Mouse (Mus musculus) lung, postnatal 0 days (tissue): Measurements from ENCODE around the gene Gpx1. TPM values are rescaled to one million over a fixed set of nuclear protein-coding genes. Genes with fewer than 3 reads are reported as not detected.
A peak's percentile ranks its signal among the peaks of the same experiment; 100 is the strongest.

Experiments
- ATAC-seq: fragments of 200-750 bp; cut with Nextera tagmentation; 2 replicates; pipeline ENCODE4 v1.8.0; 2017; ENCODE audit warnings: moderate library complexity
- DNase-seq: peaks from one replicate; pipeline ENCODE4 v3.0.0-alpha.2; 2016; ENCODE audit warnings: low spot score
- H3K27ac ChIP-seq: fragments of 300-500 bp; sonication (generic); 2 replicates; pipeline ENCODE4 v1.5.1; 2014; ENCODE audit warnings: antibody characterized with exemption, mild to moderate bottlenecking, low read length, mixed read lengths
- H3K27me3 ChIP-seq: fragments of 300-500 bp; sonication (generic); replicated peaks from 2 replicates; pipeline ENCODE4 v1.6.1; 2014; ENCODE audit warnings: low read length, mixed read lengths; ENCODE audit not compliant: insufficient read depth
- H3K36me3 ChIP-seq: fragments of 300-500 bp; sonication (generic); 2 replicates; pipeline ENCODE4 v1.6.1; 2014; ENCODE audit warnings: low read length, mixed read lengths; ENCODE audit not compliant: insufficient read depth
- H3K4me1 ChIP-seq: fragments of 300-500 bp; sonication (generic); 2 replicates; pipeline ENCODE4 v1.6.1; 2014; ENCODE audit warnings: antibody characterized with exemption, low read depth, low read length, mixed read lengths; ENCODE audit not compliant: insufficient read depth
- H3K4me2 ChIP-seq: fragments of 300-500 bp; sonication (generic); replicated peaks from 2 replicates; pipeline ENCODE4 v1.6.1; 2014; ENCODE audit warnings: low read depth, mild to moderate bottlenecking, low read length, moderate library complexity, mixed read lengths
- H3K4me3 ChIP-seq: fragments of 300-500 bp; sonication (generic); 2 replicates; pipeline ENCODE4 v1.5.1; 2014; ENCODE audit warnings: low read depth, low read length
- H3K9ac ChIP-seq: fragments of 300-500 bp; sonication (generic); replicated peaks from 2 replicates; pipeline ENCODE4 v1.6.1; 2014; ENCODE audit warnings: low read depth, mild to moderate bottlenecking
- H3K9me3 ChIP-seq: fragments of 300-500 bp; sonication (generic); 2 replicates; pipeline ENCODE4 v1.6.1; 2016; ENCODE audit warnings: low read length, mixed read lengths
- CTCF ChIP-seq: IDR thresholded peaks from 2 replicates; pipeline ENCODE4 v1.5.1; 2016; ENCODE audit warnings: antibody characterized with exemption, mild to moderate bottlenecking
- EP300 ChIP-seq: IDR thresholded peaks from 2 replicates; pipeline ENCODE4 v1.6.1; 2016; ENCODE audit warnings: antibody characterized with exemption, mild to moderate bottlenecking, control low read depth
- whole genome bisulfite sequencing: fragments of 180-500 bp; shearing (Covaris S2); extraction: QIAGEN DNeasy Blood & Tissue Kit; methylation state at CpG from one replicate; pipeline ENCODE4 v1.1.7; 2014; 5-methylcytosine and 5-hydroxymethylcytosine counted together
- polyA plus RNA-seq: library from polyadenylated mRNA; unstranded; fragments of >200 nt; fragmentation: Nextera tagmentation; extraction: Ambion mirVana; gene quantifications from 2 replicates; pipeline ENCODE4 v1.2.1, GENCODE M21; 2015

The Gpx1 gene
- polyA plus RNA-seq, 1 experiment from 2014 or later: 1,509 TPM

GRCm38 (mm10) chr9:108301853-108302252 is 36.9 kb upstream of the Gpx1 start:
- Histone ChIP-seq H3K4me2 (no peak overlapping the region), H3K4me3 (no peak overlapping the region), H3K9me3 (no peaks in the 10 kb centered on the region), H3K27me3 (no peaks in the 10 kb centered on the region), H3K4me1 (peaks cover 17% of the 10 kb centered on the region), H3K27ac (peak overlapping the region; percentile 81), H3K36me3 (peaks cover 10% of the 10 kb centered on the region; the same call in 1 of the 2 replicates), H3K9ac (no peak overlapping the region)
- peak; percentile 89 for DNase-seq
- TF ChIP-seq EP300 (peak; percentile 73), CTCF (no peak)
- WGBS: 45% methylated on average over 3 of the region's 3 CpGs
- no peak for ATAC-seq

DNA sequence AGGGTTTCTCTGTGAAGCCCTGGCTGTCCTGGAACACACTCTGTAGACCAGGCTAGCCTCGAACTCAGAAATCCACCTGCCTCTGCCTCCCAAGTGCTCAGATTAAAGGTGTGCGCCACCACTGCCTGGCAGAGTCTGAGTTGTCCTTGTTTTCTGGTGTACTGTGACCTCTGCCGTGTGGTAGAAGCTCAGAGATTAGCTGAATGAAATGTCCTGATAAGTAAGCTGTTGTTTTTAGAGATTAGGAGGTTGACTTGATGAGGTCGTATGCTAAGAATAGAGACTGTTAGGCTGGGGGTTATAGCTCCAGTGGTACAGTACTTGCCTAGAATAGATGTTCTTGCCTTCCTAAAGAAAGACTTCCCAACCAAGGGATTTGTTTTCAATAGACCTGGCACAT is 34.0 kb upstream of the Gpx1 start:
- peak overlapping the region; percentile 79 for H3K4me3 ChIP-seq
- TF ChIP-seq EP300 (no peak), CTCF (no peak)
- WGBS: 68% methylated on average over 4 of the region's 4 CpGs
- H3K4me1 ChIP-seq: peaks cover 17% of the 10 kb centered on the region
- ATAC-seq: no peak
- DNase-seq: peak; percentile 32
- peak overlapping the region; percentile 96; the same call in 1 of the 2 replicates for H3K27ac ChIP-seq
- peak overlapping the region; percentile 73 for H3K4me2 ChIP-seq
- no peaks in the 10 kb centered on the region for H3K9me3 ChIP-seq
- peaks cover 10% of the 10 kb centered on the region; the same call in 1 of the 2 replicates for H3K36me3 ChIP-seq
- H3K27me3 ChIP-seq: no peaks in the 10 kb centered on the region
- H3K9ac ChIP-seq: peak overlapping the region; percentile 96; the same call in 1 of the 2 replicates

- ATAC-seq: no peak
- H3K9ac ChIP-seq: peak overlapping the region; percentile 96
- peaks cover 20% of the 10 kb centered on the region for H3K4me1 ChIP-seq
- TF ChIP-seq CTCF (no peak), EP300 (no peak)
- H3K27ac ChIP-seq: peak overlapping the region; percentile 96
- no peaks in the 10 kb centered on the region for H3K9me3 ChIP-seq
- peaks cover 10% of the 10 kb centered on the region; the same call in 1 of the 2 replicates for H3K36me3 ChIP-seq
- no peaks in the 10 kb centered on the region for H3K27me3 ChIP-seq
- DNase-seq: peak; percentile 17
- WGBS: 0% methylated on average over 1 of the region's 1 CpGs
- H3K4me2 ChIP-seq: peak overlapping the region; percentile 73
- peak overlapping the region; percentile 79 for H3K4me3 ChIP-seq
Observed at GRCm38 (mm10) chr9:108305170-108305569, 33.5 kb upstream of the Gpx1 start.

DNA sequence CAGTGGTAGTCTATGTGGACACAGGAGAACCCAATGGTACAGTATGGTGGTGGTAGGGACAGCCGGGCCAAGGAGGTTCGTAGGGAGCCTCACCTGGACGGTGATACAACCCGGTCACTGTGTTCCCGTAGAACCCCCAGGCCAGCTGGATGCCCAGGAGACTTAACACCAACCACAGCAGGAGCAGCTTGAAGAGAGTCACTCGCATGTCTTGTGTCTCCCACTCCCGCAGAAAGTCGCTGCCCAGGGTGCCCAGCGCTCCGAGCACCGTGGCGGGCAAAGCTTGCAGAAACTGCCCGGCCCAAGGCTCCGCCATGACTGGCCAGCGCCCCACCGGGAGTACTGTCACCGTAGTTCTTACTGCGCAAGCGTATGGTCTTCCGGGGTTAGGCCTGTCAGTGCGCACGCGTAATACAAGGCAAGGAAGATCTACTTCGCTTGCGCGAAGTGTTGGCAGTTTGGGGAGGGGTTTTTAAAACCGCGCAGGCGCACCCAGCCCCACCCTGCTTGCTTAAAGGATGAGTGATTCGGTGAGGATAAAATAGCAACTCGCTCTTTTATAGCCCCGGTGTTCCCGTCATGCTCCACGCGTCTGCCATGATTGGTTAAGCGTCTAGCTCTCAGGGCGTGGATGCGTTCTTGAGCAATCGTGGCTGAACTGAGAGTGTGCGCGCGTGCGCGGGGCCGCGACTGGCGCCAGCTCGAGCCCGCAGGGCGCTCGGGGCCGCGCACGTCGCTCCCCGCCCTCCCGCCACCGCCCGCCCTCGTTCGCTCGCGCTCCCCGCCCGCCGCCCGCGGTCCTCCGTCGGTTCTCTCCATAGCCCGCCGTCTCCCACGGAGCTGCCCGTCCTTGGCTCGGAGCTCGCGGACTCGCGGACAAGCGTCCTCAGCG is 32.8 kb upstream of the Gpx1 start, which contains the start of the genes Rhoa and Tcta:
TSS of gene Rhoa (plus strand) at position 501 of the 892 bp plus-strand sequence.
TSS of gene Tcta (minus strand) at position 532 of the 892 bp plus-strand sequence.
- Histone ChIP-seq H3K4me1 (peaks cover 24% of the 10 kb centered on the region), H3K4me3 (peak within 1 kb of the TSS; percentile 99), H3K36me3 (peaks cover 10% of the 10 kb centered on the region; the same call in 1 of the 2 replicates), H3K4me2 (peak within 1 kb of the TSS; percentile 73), H3K27ac (peak within 1 kb of the TSS; percentile 100), H3K9me3 (no peaks in the 10 kb centered on the region), H3K27me3 (no peaks in the 10 kb centered on the region), H3K9ac (peak within 1 kb of the TSS; percentile 98)
- ATAC-seq: peak; percentile 92
- peak; percentile 100 for DNase-seq
- TF ChIP-seq EP300 (no peak), CTCF (0 out of 2 replicates have a peak, but pooled peaks have one; percentile 8)
- under 1% methylated on average over 63 of the region's 81 CpGs for WGBS

- peaks cover 27% of the 10 kb centered on the region for H3K4me1 ChIP-seq
- TF ChIP-seq CTCF (no peak), EP300 (no peak)
- H3K9ac ChIP-seq: peak overlapping the region; percentile 98
- WGBS: under 1% methylated on average over 35 of the region's 51 CpGs
- H3K4me3 ChIP-seq: peak overlapping the region; percentile 99
- H3K9me3 ChIP-seq: no peaks in the 10 kb centered on the region
- no peaks in the 10 kb centered on the region for H3K27me3 ChIP-seq
- ATAC-seq (peak; percentile 83), DNase-seq (peak; percentile 94)
- peak overlapping the region; percentile 60 for H3K4me2 ChIP-seq
- peak overlapping the region; percentile 100 for H3K27ac ChIP-seq
- H3K36me3 ChIP-seq: peaks cover 10% of the 10 kb centered on the region; the same call in 1 of the 2 replicates
Observed at GRCm38 (mm10) chr9:108306571-108306980, 32.1 kb upstream of the Gpx1 start.
